Mouse (Mus musculus) intestine, embryonic 16.5 days (tissue): ENCODE results near the gene Arl5a. TPM values are rescaled to one million over a fixed set of nuclear protein-coding genes. Genes with fewer than 3 reads are reported as not detected.

Experiments used
- ATAC-seq: fragments of 200-750 bp; cut with Nextera tagmentation; 2 replicates; pipeline ENCODE4 v1.8.0; 2017; ENCODE audit warnings: moderate TSS enrichment, moderate library complexity
- H3K27ac ChIP-seq: fragments of 300-500 bp; sonication (generic); 2 replicates; pipeline ENCODE4 v1.5.1; 2014; ENCODE audit warnings: mild to moderate bottlenecking, low read length
- H3K27me3 ChIP-seq: fragments of 300-500 bp; sonication (generic); replicated peaks from 2 replicates; pipeline ENCODE4 v1.6.1; 2014; ENCODE audit warnings: low read length, control low read depth, mixed read lengths; ENCODE audit not compliant: control insufficient read depth, insufficient read depth
- H3K36me3 ChIP-seq: fragments of 300-500 bp; sonication (generic); 2 replicates; pipeline ENCODE4 v1.6.1; 2014; ENCODE audit warnings: low read length, control low read depth; ENCODE audit not compliant: control insufficient read depth, insufficient read depth
- H3K4me1 ChIP-seq: fragments of 300-500 bp; sonication (generic); 2 replicates; pipeline ENCODE4 v1.6.1; 2014; ENCODE audit warnings: low read length, control low read depth, mixed read lengths; ENCODE audit not compliant: control insufficient read depth, insufficient read depth
- H3K4me2 ChIP-seq: fragments of 300-500 bp; sonication (generic); 2 replicates; pipeline ENCODE4 v1.6.1; 2014; ENCODE audit warnings: low read depth, low read length, control low read depth
- H3K4me3 ChIP-seq: fragments of 300-500 bp; sonication (generic); 2 replicates; pipeline ENCODE4 v1.5.1; 2014; ENCODE audit warnings: mild to moderate bottlenecking, low read length
- H3K9ac ChIP-seq: fragments of 300-500 bp; sonication (generic); 2 replicates; pipeline ENCODE4 v1.6.1; 2014; ENCODE audit warnings: low read depth, low read length
- H3K9me3 ChIP-seq: fragments of 300-500 bp; sonication (generic); 2 replicates; pipeline ENCODE4 v1.6.1; 2016; ENCODE audit warnings: low read length, control low read depth; ENCODE audit not compliant: control insufficient read depth
- WGBS: fragments of 180-500 bp; shearing (Covaris S2); extraction: QIAGEN DNeasy Blood & Tissue Kit; methylation state at CpG from one replicate; pipeline ENCODE4 v1.1.7; 2014; 5-methylcytosine and 5-hydroxymethylcytosine counted together
- polyA plus RNA-seq: library from polyadenylated mRNA; unstranded; fragments of >200 nt; fragmentation: Nextera tagmentation; extraction: Ambion mirVana; gene quantifications from 2 replicates; pipeline ENCODE4 v1.2.1, GENCODE M21; 2015

Gene Arl5a
- polyA plus RNA-seq, 1 experiment from 2014 or later, result 10.8 TPM

DNA sequence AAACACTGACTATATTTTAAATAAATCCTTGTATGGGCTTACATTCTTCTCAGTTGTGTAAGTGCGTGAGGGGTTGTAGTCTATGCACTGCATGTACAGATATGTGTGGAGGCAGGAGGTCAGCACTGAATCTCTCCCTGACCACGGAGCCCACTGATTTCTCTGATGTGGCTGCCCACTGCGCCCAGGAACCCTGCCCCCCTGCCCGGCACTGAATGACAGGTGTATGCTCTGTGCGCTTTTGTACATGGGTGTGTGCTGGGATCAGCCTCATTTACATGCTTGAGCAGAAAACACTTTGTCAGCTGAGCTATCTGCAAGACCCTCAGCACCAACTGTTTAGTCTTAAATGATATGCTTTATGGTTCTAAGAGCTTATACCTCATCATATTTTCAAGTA, 19.5 kb downstream of the Arl5a start:
- H3K27ac ChIP-seq, result no peak overlapping the region
- peaks cover 3% of the 10 kb centered on the region for H3K9me3 ChIP-seq
- no peaks in the 10 kb centered on the region for H3K4me1 ChIP-seq
- 87% methylated on average over 5 of the region's 5 CpGs for WGBS
- no peak overlapping the region for H3K4me2 ChIP-seq
- H3K9ac ChIP-seq, result no peak overlapping the region
- no peak for ATAC-seq
- no peak overlapping the region for H3K4me3 ChIP-seq
- peaks cover 12% of the 10 kb centered on the region for H3K36me3 ChIP-seq
- H3K27me3 ChIP-seq, result no peaks in the 10 kb centered on the region

- H3K27ac ChIP-seq, result no peak overlapping the region
- no peaks in the 10 kb centered on the region for H3K27me3 ChIP-seq
- no peak overlapping the region for H3K4me2 ChIP-seq
- ATAC-seq, result no peak
- H3K4me1 ChIP-seq, result no peaks in the 10 kb centered on the region
- no peaks in the 10 kb centered on the region for H3K9me3 ChIP-seq
- no peak overlapping the region for H3K4me3 ChIP-seq
- no peaks in the 10 kb centered on the region for H3K36me3 ChIP-seq
- 80% methylated on average over 5 of the region's 5 CpGs for WGBS
- H3K9ac ChIP-seq, result no peak overlapping the region
Observed at GRCm38 (mm10) chr2:52394529-52394928, 30.2 kb downstream of the Arl5a start.

- WGBS, result 77% methylated on average over 2 of the region's 2 CpGs
- Histone ChIP-seq H3K27me3 (no peaks in the 10 kb centered on the region), H3K4me3 (no peak overlapping the region), H3K9ac (no peak overlapping the region), H3K9me3 (no peaks in the 10 kb centered on the region), H3K36me3 (no peaks in the 10 kb centered on the region), H3K27ac (no peak overlapping the region), H3K4me2 (no peak overlapping the region), H3K4me1 (peaks cover 9% of the 10 kb centered on the region)
- ATAC-seq, result no peak
Observed at GRCm38 (mm10) chr2:52390415-52390975, 34.2 kb downstream of the Arl5a start.

DNA sequence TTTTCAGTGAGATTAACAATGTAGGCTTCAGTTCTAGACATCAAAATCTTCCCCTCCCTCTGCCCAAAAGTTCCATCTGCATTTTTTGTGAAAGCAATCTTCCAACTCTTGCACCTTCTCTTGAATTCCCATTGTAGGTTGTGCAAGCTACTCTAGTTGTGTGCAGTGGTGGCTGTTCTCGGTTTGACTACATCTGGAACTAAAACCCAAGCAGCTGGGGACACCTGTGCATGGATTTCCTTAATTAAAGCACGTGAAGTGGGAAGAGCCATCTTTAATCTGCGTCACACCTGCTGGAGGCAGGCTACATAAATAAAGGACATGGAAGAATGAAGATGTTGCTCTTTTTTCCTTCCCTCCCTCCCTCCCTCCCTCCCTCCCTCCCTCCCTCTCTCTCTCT, 34.7 kb downstream of the Arl5a start:
- Histone ChIP-seq H3K27ac (no peak overlapping the region), H3K9ac (no peak overlapping the region), H3K9me3 (no peaks in the 10 kb centered on the region), H3K4me3 (no peak overlapping the region), H3K27me3 (no peaks in the 10 kb centered on the region), H3K4me2 (no peak overlapping the region), H3K4me1 (peaks cover 10% of the 10 kb centered on the region), H3K36me3 (no peaks in the 10 kb centered on the region)
- ATAC-seq, result no peak
- 58% methylated on average over 3 of the region's 3 CpGs for WGBS

DNA sequence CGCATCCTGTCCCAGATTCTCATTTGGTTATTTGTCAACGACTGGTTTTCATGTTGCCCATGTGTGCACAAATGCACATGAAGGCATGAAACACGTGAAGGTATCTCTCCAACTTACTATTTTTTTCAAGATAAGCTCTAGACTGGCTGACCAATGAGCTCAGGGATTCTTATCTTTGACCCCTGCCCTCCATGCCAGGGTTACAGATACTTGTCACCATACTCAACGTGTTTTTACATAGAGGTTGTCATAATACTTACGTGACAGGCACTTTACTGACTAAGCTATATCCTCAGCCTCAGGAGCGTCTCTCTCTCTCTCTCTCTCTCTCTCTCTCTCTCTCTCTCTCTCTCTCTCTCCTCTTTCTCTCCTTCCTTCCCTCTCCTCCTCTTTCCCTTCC, 38.2 kb downstream of the Arl5a start:
- Histone ChIP-seq H3K9me3 (no peaks in the 10 kb centered on the region), H3K4me1 (peaks cover 10% of the 10 kb centered on the region), H3K9ac (no peak overlapping the region), H3K27ac (no peak overlapping the region), H3K4me3 (no peak overlapping the region), H3K4me2 (no peak overlapping the region), H3K27me3 (no peaks in the 10 kb centered on the region), H3K36me3 (no peaks in the 10 kb centered on the region)
- 62% methylated on average over 6 of the region's 6 CpGs for WGBS
- peak; percentile 42; the same call in 1 of the 2 replicates for ATAC-seq

DNA sequence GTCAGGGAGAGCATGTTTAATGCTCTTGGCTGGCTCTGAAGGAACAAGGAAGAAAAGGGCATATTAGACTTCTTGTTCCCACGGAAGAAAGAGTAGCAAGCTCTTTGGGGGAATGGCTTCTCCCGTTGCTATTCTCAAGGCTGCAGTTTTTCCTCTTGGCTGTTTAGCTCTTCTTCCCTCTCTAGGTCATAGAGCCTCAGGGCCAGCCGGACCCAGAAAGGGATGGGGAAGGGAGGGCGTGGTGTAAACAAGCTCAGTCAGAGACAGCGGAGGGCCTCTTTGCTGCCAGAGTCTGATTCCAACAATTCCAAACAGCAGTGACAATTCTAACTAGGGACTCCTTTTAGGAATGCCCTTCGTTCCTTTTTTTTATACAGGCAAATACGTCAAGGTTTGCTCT, 38.7 kb downstream of the Arl5a start:
- H3K27ac ChIP-seq, result no peak overlapping the region
- 0 out of 2 replicates have a peak, but pooled peaks have one; percentile 55 for ATAC-seq
- H3K27me3 ChIP-seq, result no peaks in the 10 kb centered on the region
- 34% methylated on average over 7 of the region's 7 CpGs for WGBS
- H3K36me3 ChIP-seq, result no peaks in the 10 kb centered on the region
- H3K9me3 ChIP-seq, result no peaks in the 10 kb centered on the region
- H3K4me3 ChIP-seq, result no peak overlapping the region
- no peak overlapping the region for H3K9ac ChIP-seq
- no peak overlapping the region for H3K4me2 ChIP-seq
- peaks cover 10% of the 10 kb centered on the region for H3K4me1 ChIP-seq

DNA sequence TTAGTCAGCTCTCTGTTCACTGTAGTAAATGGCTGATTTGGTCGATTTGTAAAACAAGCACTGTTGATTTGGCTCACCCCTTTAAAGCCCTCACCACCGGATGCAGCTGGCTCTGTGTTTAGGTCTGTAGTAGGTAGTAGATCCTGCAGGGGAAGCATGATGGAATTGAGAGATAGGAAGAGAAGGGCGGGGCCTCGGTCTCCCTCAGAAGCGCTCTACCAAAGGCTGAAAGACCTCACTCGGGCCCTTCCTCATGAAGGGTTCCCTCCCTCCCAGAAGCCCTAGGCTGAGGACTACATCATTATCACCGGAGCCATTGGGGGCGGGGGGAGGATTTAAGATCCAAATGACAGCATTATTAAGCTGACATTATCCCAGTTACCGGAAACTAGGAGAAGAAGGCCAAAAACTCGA, 45.8 kb downstream of the Arl5a start:
- 65% methylated on average over 10 of the region's 10 CpGs for WGBS
- H3K36me3 ChIP-seq, result no peaks in the 10 kb centered on the region
- no peaks in the 10 kb centered on the region for H3K4me1 ChIP-seq
- ATAC-seq, result no peak
- H3K9ac ChIP-seq, result no peak overlapping the region
- H3K4me2 ChIP-seq, result no peak overlapping the region
- H3K27me3 ChIP-seq, result no peaks in the 10 kb centered on the region
- no peaks in the 10 kb centered on the region for H3K9me3 ChIP-seq
- H3K27ac ChIP-seq, result no peak overlapping the region
- H3K4me3 ChIP-seq, result no peak overlapping the region

DNA sequence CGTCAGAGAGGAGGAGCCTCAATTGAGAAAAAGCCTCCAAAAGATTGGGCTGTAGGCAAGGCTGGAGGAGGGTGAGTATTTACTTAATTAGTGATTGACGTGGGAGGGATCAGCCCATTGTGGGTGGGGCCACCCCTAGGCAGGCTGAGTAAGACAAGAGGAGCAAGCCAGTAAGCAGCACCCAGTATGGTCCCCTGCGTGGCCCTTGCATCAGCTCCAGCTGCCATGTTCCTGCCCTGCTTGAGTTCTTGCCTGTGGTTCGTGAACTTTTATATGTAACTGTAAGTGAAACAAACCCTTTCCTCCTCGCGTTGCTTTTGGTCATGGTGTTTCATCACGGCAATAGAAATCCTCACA, 46.3 kb downstream of the Arl5a start, which contains the start of gene Neb:
Gene Neb (minus strand): TSS at position 27 of the 357 bp plus-strand sequence.
- 51% methylated on average over 7 of the region's 7 CpGs for WGBS
- Histone ChIP-seq H3K9ac (no peak within 1 kb of the TSS), H3K4me3 (no peak within 1 kb of the TSS), H3K27ac (no peak within 1 kb of the TSS), H3K9me3 (no peaks in the 10 kb centered on the region), H3K4me2 (no peak within 1 kb of the TSS), H3K4me1 (no peaks in the 10 kb centered on the region), H3K27me3 (no peaks in the 10 kb centered on the region), H3K36me3 (no peaks in the 10 kb centered on the region)
- peak; percentile 71 for ATAC-seq

GRCm38 (mm10) chr2:52377706-52378447, 46.8 kb downstream of the Arl5a start:
- Histone ChIP-seq H3K4me2 (no peak overlapping the region), H3K36me3 (no peaks in the 10 kb centered on the region), H3K4me1 (no peaks in the 10 kb centered on the region), H3K4me3 (no peak overlapping the region), H3K27ac (no peak overlapping the region), H3K27me3 (no peaks in the 10 kb centered on the region), H3K9ac (no peak overlapping the region), H3K9me3 (no peaks in the 10 kb centered on the region)
- ATAC-seq, result no peak
- WGBS, result 53% methylated on average over 13 of the region's 13 CpGs
